Mouse (Mus musculus) C2C12 (cell line): ENCODE data around the gene Vwf.

Source experiments
- CTCF ChIP-seq: IDR thresholded peaks from one replicate; pipeline ENCODE4 v1.5.1; 2011; ENCODE audit not compliant: control insufficient read depth, insufficient read depth, insufficient read length
- MAX ChIP-seq: IDR thresholded peaks from one replicate; pipeline ENCODE4 v1.6.1; 2011; ENCODE audit warnings: mild to moderate bottlenecking, control low read depth
- MYOD1 ChIP-seq: IDR thresholded peaks from one replicate; pipeline ENCODE4 v1.6.1; 2011; ENCODE audit warnings: low read depth; ENCODE audit not compliant: control insufficient read depth, insufficient read length
- USF1 ChIP-seq: IDR thresholded peaks from one replicate; pipeline ENCODE4 v1.6.1; 2011; ENCODE audit warnings: low read depth, mild to moderate bottlenecking, control low read depth, moderate library complexity

DNA sequence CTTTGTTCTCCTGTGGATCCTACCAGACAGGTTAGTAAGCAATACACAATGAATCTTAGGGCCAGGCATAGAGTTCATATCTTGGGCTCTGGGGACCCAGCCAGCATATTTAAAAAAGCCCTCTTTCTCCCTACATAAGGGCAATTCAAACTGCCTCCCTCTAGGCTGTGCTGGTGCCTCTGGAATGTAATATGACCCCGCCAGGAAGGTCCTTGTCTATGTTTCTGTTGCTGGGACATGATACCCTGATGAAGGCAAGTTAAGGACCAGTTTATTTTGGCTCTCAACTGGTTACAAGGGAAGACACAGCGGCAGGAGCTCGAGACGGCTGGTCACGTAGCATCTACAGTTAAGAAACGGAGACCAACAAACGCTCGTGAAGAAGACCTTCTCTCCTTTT is 12.3 kb downstream of the Vwf start:
- no peak for TF ChIP-seq CTCF
- no peak for TF ChIP-seq USF1
- TF ChIP-seq MAX, result no peak
- TF ChIP-seq MYOD1, result no peak
